Mouse (Mus musculus) heart, embryonic 16.5 days (tissue): Measurements from ENCODE around the gene Capn1. TPM values are rescaled to one million over a fixed set of nuclear protein-coding genes. Genes with fewer than 3 reads are reported as not detected.

Source experiments
- ATAC-seq: fragments of 200-750 bp; cut with Nextera tagmentation; replicated peaks from 2 replicates; pipeline ENCODE4 v1.8.0; 2017; ENCODE audit warnings: moderate number of reproducible peaks; ENCODE audit not compliant: insufficient read depth, low FRiP score; ENCODE audit errors: extremely low read depth
- H3K27ac ChIP-seq: fragments of 300-500 bp; sonication (generic); 2 replicates; pipeline ENCODE4 v1.5.1; 2014; ENCODE audit warnings: mild to moderate bottlenecking, low read length, control low read depth, moderate library complexity
- H3K27me3 ChIP-seq: fragments of 300-500 bp; sonication (generic); 2 replicates; pipeline ENCODE4 v1.6.1; 2014; ENCODE audit warnings: low read length, mixed read lengths; ENCODE audit not compliant: control insufficient read depth, insufficient read depth
- H3K36me3 ChIP-seq: fragments of 300-500 bp; sonication (generic); 2 replicates; pipeline ENCODE4 v1.6.1; 2014; ENCODE audit not compliant: control insufficient read depth, insufficient read depth
- H3K4me1 ChIP-seq: fragments of 300-500 bp; sonication (generic); 2 replicates; pipeline ENCODE4 v1.6.1; 2014; ENCODE audit warnings: low read length, mixed read lengths; ENCODE audit not compliant: control insufficient read depth, insufficient read depth
- H3K4me2 ChIP-seq: fragments of 300-500 bp; sonication (generic); 2 replicates; pipeline ENCODE4 v1.6.1; 2014; ENCODE audit warnings: low read depth, mild to moderate bottlenecking, control low read depth, low read length
- H3K4me3 ChIP-seq: fragments of 300-500 bp; sonication (generic); 2 replicates; pipeline ENCODE4 v1.5.1; 2014; ENCODE audit warnings: mild to moderate bottlenecking, control low read depth, low read length
- H3K9ac ChIP-seq: fragments of 300-500 bp; sonication (generic); 2 replicates; pipeline ENCODE4 v1.6.1; 2014; ENCODE audit warnings: low read length, control low read depth
- H3K9me3 ChIP-seq: fragments of 300-500 bp; sonication (generic); replicated peaks from 2 replicates; pipeline ENCODE4 v1.6.1; 2016; ENCODE audit warnings: low read length; ENCODE audit not compliant: control insufficient read depth
- WGBS: fragments of 180-500 bp; shearing (Covaris S2); extraction: QIAGEN DNeasy Blood & Tissue Kit; methylation state at CpG from one replicate; pipeline ENCODE4 v1.1.7; 2014; 5-methylcytosine and 5-hydroxymethylcytosine counted together
- microRNA-seq: library from miRNA; unstranded; fragments of <30 nt; microRNA quantifications from one replicate; pipeline ENCODE4, GENCODE M21; 2017
- polyA plus RNA-seq: library from polyadenylated mRNA; unstranded; fragments of >200 nt; fragmentation: Nextera tagmentation; extraction: Ambion mirVana; gene quantifications from 2 replicates; pipeline ENCODE4 v1.2.1, GENCODE M21; 2015

Capn1 gene
- polyA plus RNA-seq, 1 experiment from 2014 or later: 10.0 TPM

DNA sequence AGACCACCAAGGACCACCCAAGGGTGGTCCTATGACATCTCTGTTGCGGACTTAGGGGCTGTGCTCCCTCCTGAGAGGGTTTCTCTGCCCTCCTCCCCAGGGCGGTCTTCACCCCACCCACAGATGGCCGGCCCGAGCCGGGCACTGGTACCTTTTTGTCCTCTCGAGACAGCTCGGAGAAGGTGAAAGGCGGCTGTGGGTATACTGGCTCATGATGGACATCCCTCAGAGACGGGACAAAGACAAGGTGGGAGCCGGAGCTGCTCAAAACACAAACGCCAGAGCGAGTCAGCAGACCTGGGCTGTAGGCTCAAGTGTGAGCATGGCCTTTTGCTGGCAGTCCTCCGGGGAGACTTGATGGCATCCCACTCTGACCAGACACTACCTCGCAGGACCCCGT is 72.3 kb downstream of the Capn1 start:
- Histone ChIP-seq H3K27ac (no peak overlapping the region), H3K9ac (no peak overlapping the region), H3K36me3 (peaks cover 13% of the 10 kb centered on the region), H3K4me3 (no peak overlapping the region), H3K4me2 (no peak overlapping the region), H3K4me1 (peaks cover 38% of the 10 kb centered on the region), H3K27me3 (no peaks in the 10 kb centered on the region), H3K9me3 (no peaks in the 10 kb centered on the region)
- WGBS: 88% methylated on average over 15 of the region's 15 CpGs
- ATAC-seq: no peak

DNA sequence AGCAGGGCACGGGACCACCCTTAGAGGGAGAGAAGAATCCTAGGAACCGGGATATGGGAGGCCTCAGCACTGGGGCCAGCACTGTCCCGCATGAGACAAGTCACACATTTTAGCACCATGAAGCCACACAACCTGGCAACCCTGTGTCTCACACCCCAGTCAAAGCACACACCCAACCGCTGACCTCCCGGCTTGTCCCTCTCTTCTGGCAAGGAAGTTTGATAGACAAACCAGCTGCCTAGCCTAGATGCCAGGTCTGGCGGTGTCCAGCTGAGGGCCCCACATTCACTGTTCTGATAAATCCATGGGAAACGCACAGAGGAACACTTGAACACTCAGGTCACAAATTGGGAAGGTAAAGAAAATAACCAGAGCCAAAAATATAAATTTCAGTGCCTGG is 73.1 kb downstream of the Capn1 start:
- Histone ChIP-seq H3K9ac (no peak overlapping the region), H3K4me3 (no peak overlapping the region), H3K4me2 (no peak overlapping the region), H3K4me1 (peaks cover 46% of the 10 kb centered on the region), H3K36me3 (peaks cover 12% of the 10 kb centered on the region), H3K27me3 (no peaks in the 10 kb centered on the region), H3K27ac (peak overlapping the region; percentile 9; the same call in 1 of the 2 replicates), H3K9me3 (no peaks in the 10 kb centered on the region)
- ATAC-seq: no peak
- WGBS: 70% methylated on average over 7 of the region's 7 CpGs

DNA sequence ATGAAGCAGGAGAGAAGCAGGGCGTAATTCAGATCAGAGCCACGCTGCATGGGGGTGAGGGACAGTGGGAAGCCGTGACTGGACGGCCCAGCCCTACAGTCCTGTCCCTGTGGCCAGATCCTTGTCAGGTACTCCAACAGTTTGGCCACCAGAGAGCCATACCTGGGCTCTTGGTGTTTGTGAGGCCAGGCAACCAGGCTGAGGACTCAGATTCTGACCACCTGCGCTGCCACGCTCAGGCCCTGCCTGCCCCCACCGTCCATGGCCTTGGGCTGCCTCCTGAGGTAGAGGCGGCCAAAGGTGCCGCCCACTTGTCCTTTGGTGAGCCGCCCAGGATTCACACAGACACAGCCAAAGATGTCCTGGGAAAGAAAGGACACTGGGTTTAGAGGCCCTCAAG is 75.0 kb downstream of the Capn1 start:
- H3K9ac ChIP-seq: no peak overlapping the region
- H3K4me2 ChIP-seq: no peak overlapping the region
- H3K27ac ChIP-seq: peak overlapping the region; percentile 59
- H3K36me3 ChIP-seq: peaks cover 8% of the 10 kb centered on the region; the same call in 1 of the 2 replicates
- no peak overlapping the region for H3K4me3 ChIP-seq
- WGBS: 80% methylated on average over 10 of the region's 10 CpGs
- peaks cover 42% of the 10 kb centered on the region for H3K4me1 ChIP-seq
- no peak for ATAC-seq
- no peaks in the 10 kb centered on the region for H3K9me3 ChIP-seq
- no peaks in the 10 kb centered on the region for H3K27me3 ChIP-seq

DNA sequence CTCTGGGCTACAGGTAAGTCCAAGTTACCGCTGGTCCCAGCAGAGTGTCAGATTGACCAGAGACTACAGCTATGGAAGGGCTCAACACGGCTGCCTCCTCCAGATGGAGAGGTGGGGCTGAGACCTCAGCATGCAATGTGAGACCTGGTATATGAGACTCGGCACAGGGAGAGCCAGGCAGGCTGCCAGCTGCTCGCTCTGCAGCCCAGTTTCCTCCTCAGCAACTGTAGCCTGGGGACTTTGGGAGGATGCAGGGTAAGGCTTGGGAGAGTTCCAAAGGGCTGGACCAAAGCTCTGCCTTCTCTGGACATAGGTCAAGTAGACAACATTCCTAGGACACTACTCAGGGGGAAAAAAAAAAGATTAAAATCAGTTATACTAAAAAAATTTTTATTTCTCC is 75.5 kb downstream of the Capn1 start:
- Histone ChIP-seq H3K4me3 (no peak overlapping the region), H3K9ac (no peak overlapping the region), H3K4me1 (peaks cover 42% of the 10 kb centered on the region), H3K4me2 (no peak overlapping the region), H3K9me3 (no peaks in the 10 kb centered on the region), H3K27ac (peak overlapping the region; percentile 59), H3K27me3 (no peaks in the 10 kb centered on the region), H3K36me3 (peaks cover 8% of the 10 kb centered on the region; the same call in 1 of the 2 replicates)
- peak; percentile 47; the same call in 1 of the 2 replicates for ATAC-seq
- WGBS: 45% methylated on average over 4 of the region's 4 CpGs

DNA sequence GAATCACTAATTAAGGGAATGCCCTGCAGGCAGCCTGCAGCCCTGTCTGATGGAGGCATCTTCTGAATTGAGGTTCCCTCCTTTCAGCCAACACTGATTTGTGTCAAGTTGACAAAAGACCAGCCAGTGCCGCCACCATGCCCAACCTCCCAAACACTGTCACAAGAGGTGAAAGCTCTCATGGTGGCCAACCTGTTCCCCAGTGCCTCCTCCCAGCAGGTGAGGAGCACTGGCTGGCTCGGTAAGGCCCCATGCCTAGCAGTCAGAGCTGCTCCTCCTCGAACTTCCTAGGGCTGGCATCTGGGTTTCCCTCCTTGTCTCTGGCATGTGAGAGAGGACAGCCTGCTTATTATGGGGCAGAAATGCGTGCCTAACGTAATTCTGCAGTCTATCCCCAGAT is 76.0 kb downstream of the Capn1 start:
- Histone ChIP-seq H3K9me3 (no peaks in the 10 kb centered on the region), H3K27ac (peak overlapping the region; percentile 17), H3K4me3 (no peak overlapping the region), H3K36me3 (peaks cover 8% of the 10 kb centered on the region; the same call in 1 of the 2 replicates), H3K27me3 (no peaks in the 10 kb centered on the region), H3K9ac (no peak overlapping the region), H3K4me1 (peaks cover 42% of the 10 kb centered on the region), H3K4me2 (no peak overlapping the region)
- WGBS: 75% methylated on average over 5 of the region's 5 CpGs
- no peak for ATAC-seq

Small RNAs within 50 kb of the gene (microRNA-seq; reads per million reads assigned to microRNA genes)
- gene Mir6988: 1.6 reads per million

Other genes with a start within 250 kb of the Capn1 start
- 62.1 and 66.6 TPM in 2 replicates for gene Scyl1, start 244.5 kb downstream of the Capn1 start, polyA plus RNA-seq
- 33.6 and 34.8 TPM in 2 replicates for gene Frmd8, start 140.6 kb downstream of the Capn1 start, polyA plus RNA-seq
- 4.6 and 5.0 TPM in 2 replicates for gene Slc25a45, start 138.1 kb downstream of the Capn1 start, polyA plus RNA-seq
- 1.5 and 1.6 TPM in 2 replicates for gene Tigd3, start 121.7 kb downstream of the Capn1 start, polyA plus RNA-seq
- 97.5 and 103 TPM in 2 replicates for gene Dpf2, start 102.9 kb downstream of the Capn1 start, polyA plus RNA-seq
- gene Cdc42ep2, start 91.1 kb downstream of the Capn1 start, polyA plus RNA-seq: 12.4 and 12.6 TPM in 2 replicates
- 48.3 and 55.2 TPM in 2 replicates for gene Pola2, start 51.7 kb downstream of the Capn1 start, polyA plus RNA-seq
- gene Slc22a20, start 29.8 kb downstream of the Capn1 start, polyA plus RNA-seq: 0.07 TPM in 1 of 2 replicates, not detected in the other
- 15.8 and 18.6 TPM in 2 replicates for gene Syvn1, start 30.7 kb upstream of the Capn1 start, polyA plus RNA-seq
- 60.4 and 67.4 TPM in 2 replicates for gene Mrpl49, start 41.9 kb upstream of the Capn1 start, polyA plus RNA-seq
- 354 and 453 TPM in 2 replicates for gene Fau, start 41.9 kb upstream of the Capn1 start, polyA plus RNA-seq
- gene Znhit2, start 45.3 kb upstream of the Capn1 start, polyA plus RNA-seq: 21.8 and 24.7 TPM in 2 replicates
- 6.6 and 8.7 TPM in 2 replicates for gene Tm7sf2, start 52.5 kb upstream of the Capn1 start, polyA plus RNA-seq
- 49.0 and 50.7 TPM in 2 replicates for gene Vps51, start 61.3 kb upstream of the Capn1 start, polyA plus RNA-seq
- gene Tmem262, start 64.1 kb upstream of the Capn1 start, polyA plus RNA-seq: not detected in 2 replicates
- gene Gm28374, start 66.4 kb upstream of the Capn1 start, polyA plus RNA-seq: 0.56 and 1.3 TPM in 2 replicates
- 46.1 and 48.1 TPM in 2 replicates for gene Zfpl1, start 69.1 kb upstream of the Capn1 start, polyA plus RNA-seq
- gene Cdca5, start 69.1 kb upstream of the Capn1 start, polyA plus RNA-seq: 26.9 and 28.1 TPM in 2 replicates
- gene AC131692.1, start 78.5 kb upstream of the Capn1 start, polyA plus RNA-seq: 0.30 and 0.49 TPM in 2 replicates
- gene Naaladl1, start 89.9 kb upstream of the Capn1 start, polyA plus RNA-seq: 0.27 and 3.9 TPM in 2 replicates
- gene Sac3d1, start 102.8 kb upstream of the Capn1 start, polyA plus RNA-seq: 32.3 and 33.9 TPM in 2 replicates
- gene Snx15, start 112.4 kb upstream of the Capn1 start, polyA plus RNA-seq: 20.5 and 25.1 TPM in 2 replicates
- gene Batf2, start 125.1 kb upstream of the Capn1 start, polyA plus RNA-seq: 0.11 TPM in 1 of 2 replicates, not detected in the other
- gene Arl2, start 125.7 kb upstream of the Capn1 start, polyA plus RNA-seq: 77.2 and 84.5 TPM in 2 replicates
- not detected in 2 replicates for gene Majin, start 168.5 kb upstream of the Capn1 start, polyA plus RNA-seq
- gene Gpha2, start 210.5 kb upstream of the Capn1 start, polyA plus RNA-seq: 0.25 TPM in 1 of 2 replicates, not detected in the other
- gene Ppp2r5b, start 220.0 kb upstream of the Capn1 start, polyA plus RNA-seq: 22.6 and 23.4 TPM in 2 replicates
- gene Atg2a, start 225.8 kb upstream of the Capn1 start, polyA plus RNA-seq: 8.0 and 8.9 TPM in 2 replicates